Mouse (Mus musculus) CD4-positive, CD25-positive, alpha-beta regulatory T cell, adult 4 months (primary cell): ENCODE data around the gene Ubxn11. TPM values are rescaled to one million over a fixed set of nuclear protein-coding genes. Genes with fewer than 3 reads are reported as not detected.

Experiments
- ATAC-seq: one replicate; pipeline ENCODE4 v1.8.0; 2017
- polyA plus RNA-seq, 2 experiments: library from polyadenylated mRNA; unstranded; fragments of 100-300 nt; shearing (Covaris generic); gene quantifications; one replicate each; pipeline ENCODE4 v1.2.1; 2017

The Ubxn11 gene
- polyA plus RNA-seq, 2 experiments from 2014 or later: 31.2 to 54.2 TPM

GRCm38 (mm10) chr4:134091225-134091529, 11.2 kb upstream of the Ubxn11 start:
- ATAC-seq: peak; percentile 31

- no peak for ATAC-seq
These were observed 9.7 kb upstream of the Ubxn11 start for GRCm38 (mm10) chr4:134092382-134093288.

GRCm38 (mm10) chr4:134094004-134094564, 8.3 kb upstream of the Ubxn11 start:
- no peak for ATAC-seq

- peak; percentile 44 for ATAC-seq
These were observed 7.3 kb upstream of the Ubxn11 start, which contains the start of gene Cd52 for GRCm38 (mm10) chr4:134094923-134095547. Gene Cd52, minus strand, starts transcription at chr4:134095082.

- ATAC-seq: no peak
These were observed 6.2 kb upstream of the Ubxn11 start for GRCm38 (mm10) chr4:134096120-134096519.

- ATAC-seq: peak; percentile 70
These were observed 5.3 kb upstream of the Ubxn11 start for GRCm38 (mm10) chr4:134097015-134097608.

- peak; percentile 64 for ATAC-seq
These were observed 3.7 kb upstream of the Ubxn11 start for GRCm38 (mm10) chr4:134098628-134099027.

GRCm38 (mm10) chr4:134100245-134100644, 2.1 kb upstream of the Ubxn11 start:
- no peak for ATAC-seq

GRCm38 (mm10) chr4:134102742-134103119, 361 bp downstream of the Ubxn11 start:
- ATAC-seq: peak; percentile 7

- peak; percentile 59 for ATAC-seq
These were observed 3.7 kb downstream of the Ubxn11 start for GRCm38 (mm10) chr4:134106105-134106504.

GRCm38 (mm10) chr4:134107730-134108129, 5.4 kb downstream of the Ubxn11 start:
- ATAC-seq: no peak

GRCm38 (mm10) chr4:134108196-134108595, 5.8 kb downstream of the Ubxn11 start:
- no peak for ATAC-seq

GRCm38 (mm10) chr4:134110653-134111052, 8.3 kb downstream of the Ubxn11 start:
- no peak for ATAC-seq

GRCm38 (mm10) chr4:134112403-134112802, 10.0 kb downstream of the Ubxn11 start:
- ATAC-seq: no peak

GRCm38 (mm10) chr4:134113356-134113994, 11.1 kb downstream of the Ubxn11 start:
- ATAC-seq: no peak

- ATAC-seq: no peak
These were observed 11.7 kb downstream of the Ubxn11 start for GRCm38 (mm10) chr4:134114038-134114437.

- no peak for ATAC-seq
These were observed 13.1 kb downstream of the Ubxn11 start for GRCm38 (mm10) chr4:134115215-134116144.

- ATAC-seq: no peak
These were observed 14.1 kb downstream of the Ubxn11 start for GRCm38 (mm10) chr4:134116501-134116900.

GRCm38 (mm10) chr4:134117012-134117411, 14.6 kb downstream of the Ubxn11 start:
- ATAC-seq: peak; percentile 74

GRCm38 (mm10) chr4:134118126-134118800, 15.9 kb downstream of the Ubxn11 start:
- peak; percentile 58 for ATAC-seq

- no peak for ATAC-seq
These were observed 16.7 kb downstream of the Ubxn11 start for GRCm38 (mm10) chr4:134119042-134119441.
